Mouse (Mus musculus) kidney, embryonic 14.5 days (tissue): ENCODE results near the gene Cd4. TPM values are rescaled to one million over a fixed set of nuclear protein-coding genes. Genes with fewer than 3 reads are reported as not detected.
"Not testable (repeated sequence)": the region's sequence is repeated elsewhere in the genome, so short reads cannot be mapped to it uniquely, and the experiment has no call there.

ENCODE experiments used
- ATAC-seq: fragments of 200-750 bp; cut with Nextera tagmentation; 2 replicates; pipeline ENCODE4 v1.8.0; 2017; ENCODE audit warnings: moderate number of reproducible peaks, mild to moderate bottlenecking, moderate TSS enrichment, moderate library complexity; ENCODE audit not compliant: low FRiP score, low TSS enrichment
- H3K27ac ChIP-seq: fragments of 300-500 bp; sonication (generic); 2 replicates; pipeline ENCODE4 v1.5.1; 2014; ENCODE audit warnings: low read depth, mild to moderate bottlenecking, low read length, moderate library complexity, mixed read lengths
- H3K27me3 ChIP-seq: fragments of 300-500 bp; sonication (generic); 2 replicates; pipeline ENCODE4 v1.6.1; 2014; ENCODE audit warnings: mild to moderate bottlenecking, low read length; ENCODE audit not compliant: control insufficient read depth, insufficient read depth
- H3K36me3 ChIP-seq: fragments of 300-500 bp; sonication (generic); 2 replicates; pipeline ENCODE4 v1.6.1; 2014; ENCODE audit warnings: low read length, mixed read lengths; ENCODE audit not compliant: control insufficient read depth, insufficient read depth
- H3K4me1 ChIP-seq: fragments of 300-500 bp; sonication (generic); 2 replicates; pipeline ENCODE4 v1.6.1; 2014; ENCODE audit warnings: low read length, mixed read lengths; ENCODE audit not compliant: control insufficient read depth, insufficient read depth
- H3K4me2 ChIP-seq: fragments of 300-500 bp; sonication (generic); replicated peaks from 2 replicates; pipeline ENCODE4 v1.6.1; 2014; ENCODE audit warnings: low read depth, mild to moderate bottlenecking, low read length
- H3K4me3 ChIP-seq: fragments of 300-500 bp; sonication (generic); 2 replicates; pipeline ENCODE4 v1.5.1; 2014; ENCODE audit warnings: mild to moderate bottlenecking, low read length
- H3K9ac ChIP-seq: fragments of 300-500 bp; sonication (generic); 2 replicates; pipeline ENCODE4 v1.6.1; 2014; ENCODE audit warnings: low read depth, mild to moderate bottlenecking, low read length, moderate library complexity
- H3K9me3 ChIP-seq: fragments of 300-500 bp; sonication (generic); 2 replicates; pipeline ENCODE4 v1.6.1; 2016; ENCODE audit warnings: low read length; ENCODE audit not compliant: control insufficient read depth
- WGBS: fragments of 180-500 bp; shearing (Covaris S2); extraction: QIAGEN DNeasy Blood & Tissue Kit; methylation state at CpG from one replicate; pipeline ENCODE4 v1.1.7; 2014; 5-methylcytosine and 5-hydroxymethylcytosine counted together
- polyA plus RNA-seq: library from polyadenylated mRNA; unstranded; fragments of >200 nt; fragmentation: Nextera tagmentation; extraction: Ambion mirVana; gene quantifications from 2 replicates; pipeline ENCODE4 v1.2.1, GENCODE M21; 2014

The Cd4 gene
- polyA plus RNA-seq, 1 experiment from 2014 or later: not detected

DNA sequence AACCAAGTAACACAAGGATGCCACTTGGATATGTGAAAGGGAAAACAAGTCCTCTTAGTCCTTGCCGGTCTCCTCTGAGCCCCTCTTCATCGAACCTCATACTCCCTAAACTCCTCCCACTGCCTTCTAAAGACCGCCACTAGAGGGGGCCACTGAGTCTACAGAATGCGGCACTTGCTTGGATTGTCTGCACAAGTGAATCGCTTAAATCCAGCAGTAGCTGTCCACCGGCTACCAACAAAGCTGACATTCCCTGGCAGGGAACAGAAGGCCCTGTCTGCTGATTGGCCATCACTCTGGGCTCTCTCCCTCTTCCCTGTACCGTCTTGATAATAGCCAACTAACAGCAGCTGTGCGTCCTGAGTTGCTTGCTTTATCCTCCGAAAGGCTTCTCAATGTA, 40.7 kb downstream of the Cd4 start:
- Histone ChIP-seq H3K9me3 (no peaks in the 10 kb centered on the region), H3K9ac (no peak overlapping the region), H3K4me1 (no peaks in the 10 kb centered on the region), H3K36me3 (peaks cover 21% of the 10 kb centered on the region; the same call in 1 of the 2 replicates), H3K27me3 (no peaks in the 10 kb centered on the region), H3K4me3 (no peak overlapping the region), H3K4me2 (no peak overlapping the region), H3K27ac (no peak overlapping the region)
- ATAC-seq: peak; percentile 76
- WGBS: 12% methylated on average over 9 of the region's 9 CpGs

DNA sequence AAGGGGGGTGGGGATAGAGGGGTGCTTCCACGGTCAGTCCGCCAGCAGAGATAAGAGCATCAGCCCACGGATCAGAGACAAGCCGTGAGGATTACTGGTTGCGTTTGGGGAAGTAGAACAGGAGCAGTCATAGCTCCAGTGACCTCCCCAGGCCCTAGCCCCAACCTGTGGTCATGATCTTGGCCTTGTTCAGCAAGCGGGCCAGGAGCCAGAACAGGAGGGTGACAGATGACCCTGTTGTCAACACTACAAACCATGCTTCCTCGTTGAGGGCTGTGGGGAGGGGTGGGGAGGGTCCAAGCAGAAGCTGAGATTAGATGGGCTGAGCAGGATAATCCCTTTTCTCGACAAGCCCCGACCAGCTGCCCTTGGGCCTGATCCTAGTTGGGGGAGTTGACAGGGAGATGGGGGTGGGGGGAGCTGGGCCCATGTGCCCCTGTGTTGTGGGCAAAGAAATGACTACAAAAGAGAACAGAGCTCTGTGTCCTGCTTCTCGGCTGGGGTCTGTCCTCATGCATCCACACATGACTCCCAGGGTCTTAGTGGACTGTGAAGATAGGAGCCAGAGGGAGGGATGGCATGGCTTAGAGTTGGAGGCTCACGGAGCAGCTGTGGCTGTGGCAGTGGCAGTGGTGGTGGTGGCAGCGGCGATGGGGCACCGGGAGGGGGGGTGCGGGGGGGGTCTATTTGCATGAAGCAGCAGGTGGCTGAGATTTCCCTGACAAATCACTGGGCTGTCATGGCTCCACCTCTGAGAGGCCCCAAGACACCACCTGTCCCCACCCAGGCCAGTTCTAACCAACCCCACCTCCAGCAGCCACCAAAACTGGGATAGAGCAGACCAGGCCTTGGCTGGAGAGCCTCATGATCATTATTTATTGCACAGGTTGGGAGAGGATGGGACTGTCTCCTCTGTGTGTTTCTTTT, 47.5 kb downstream of the Cd4 start, which contains the start of gene Gnb3:
TSS of gene Gnb3 (minus strand) at position 35 of the 927 bp plus-strand sequence.
- 35% methylated on average over 15 of the region's 15 CpGs for WGBS
- peaks cover 23% of the 10 kb centered on the region for H3K4me1 ChIP-seq
- no peak within 1 kb of the TSS for H3K4me3 ChIP-seq
- peaks cover 12% of the 10 kb centered on the region; the same call in 1 of the 2 replicates for H3K36me3 ChIP-seq
- H3K27me3 ChIP-seq: no peaks in the 10 kb centered on the region
- no peaks in the 10 kb centered on the region for H3K9me3 ChIP-seq
- H3K27ac ChIP-seq: no peak within 1 kb of the TSS
- H3K4me2 ChIP-seq: 0 out of 2 replicates have a peak within 1 kb of the TSS, but pooled peaks have one; percentile 1
- ATAC-seq: peak; percentile 2; the same call in 1 of the 2 replicates
- 0 out of 2 replicates have a peak within 1 kb of the TSS, but pooled peaks have one; percentile 9 for H3K9ac ChIP-seq

DNA sequence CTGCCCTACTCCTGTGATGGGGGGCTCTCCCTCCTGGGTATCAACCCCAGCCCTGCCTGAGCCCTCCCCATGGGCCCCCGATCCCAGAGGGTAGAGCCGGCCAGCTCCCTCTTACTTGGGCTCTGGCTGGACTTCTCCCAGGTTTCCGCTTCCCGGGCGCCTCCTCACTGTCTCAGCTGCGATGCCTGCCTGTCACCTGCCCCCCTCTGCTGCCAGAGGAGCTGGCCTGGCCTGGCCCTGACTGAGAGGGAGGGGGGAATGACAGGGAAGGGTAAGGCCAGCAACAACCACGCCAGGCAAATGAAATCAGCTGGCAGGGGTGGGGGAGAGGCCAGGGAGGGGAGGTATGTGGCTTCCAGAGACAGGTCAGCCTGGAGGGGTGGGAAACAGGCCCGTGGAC, 48.2 kb downstream of the Cd4 start:
- H3K4me3 ChIP-seq: no peak overlapping the region
- H3K9ac ChIP-seq: 0 out of 2 replicates have a peak overlapping the region, but pooled peaks have one; percentile 9
- ATAC-seq: peak; percentile 20
- no peak overlapping the region for H3K27ac ChIP-seq
- peaks cover 27% of the 10 kb centered on the region for H3K4me1 ChIP-seq
- WGBS: 2% methylated on average over 8 of the region's 8 CpGs
- H3K4me2 ChIP-seq: 0 out of 2 replicates have a peak overlapping the region, but pooled peaks have one; percentile 1
- H3K36me3 ChIP-seq: peaks cover 5% of the 10 kb centered on the region; the same call in 1 of the 2 replicates
- no peaks in the 10 kb centered on the region for H3K27me3 ChIP-seq
- no peaks in the 10 kb centered on the region for H3K9me3 ChIP-seq

DNA sequence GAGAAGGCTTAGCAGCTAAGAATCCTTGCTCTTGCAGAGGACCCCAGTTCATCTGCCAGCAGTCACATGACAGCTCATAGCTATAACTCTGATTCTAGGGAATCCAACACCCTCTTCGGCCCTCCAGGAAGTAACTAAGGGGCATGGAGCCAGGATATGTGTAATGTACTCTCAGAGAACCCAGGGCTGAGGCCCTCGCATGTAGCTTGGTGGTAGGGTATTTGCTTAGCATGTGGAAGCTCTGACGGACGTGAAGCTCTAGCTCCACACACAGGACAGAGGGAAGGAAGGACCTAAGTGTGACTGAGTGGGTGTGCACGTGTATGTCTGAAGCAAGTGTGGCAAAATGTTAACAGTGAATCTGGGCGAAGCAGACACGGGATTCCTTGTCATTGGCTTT, 51.6 kb downstream of the Cd4 start:
- H3K27me3 ChIP-seq: no peaks in the 10 kb centered on the region
- no peak overlapping the region for H3K4me3 ChIP-seq
- no peak overlapping the region for H3K9ac ChIP-seq
- WGBS: 68% methylated on average over 7 of the region's 7 CpGs
- no peak for ATAC-seq
- no peak overlapping the region for H3K27ac ChIP-seq
- H3K4me1 ChIP-seq: peaks cover 27% of the 10 kb centered on the region
- H3K9me3 ChIP-seq: no peaks in the 10 kb centered on the region
- H3K36me3 ChIP-seq: peaks cover 31% of the 10 kb centered on the region
- H3K4me2 ChIP-seq: no peak overlapping the region

DNA sequence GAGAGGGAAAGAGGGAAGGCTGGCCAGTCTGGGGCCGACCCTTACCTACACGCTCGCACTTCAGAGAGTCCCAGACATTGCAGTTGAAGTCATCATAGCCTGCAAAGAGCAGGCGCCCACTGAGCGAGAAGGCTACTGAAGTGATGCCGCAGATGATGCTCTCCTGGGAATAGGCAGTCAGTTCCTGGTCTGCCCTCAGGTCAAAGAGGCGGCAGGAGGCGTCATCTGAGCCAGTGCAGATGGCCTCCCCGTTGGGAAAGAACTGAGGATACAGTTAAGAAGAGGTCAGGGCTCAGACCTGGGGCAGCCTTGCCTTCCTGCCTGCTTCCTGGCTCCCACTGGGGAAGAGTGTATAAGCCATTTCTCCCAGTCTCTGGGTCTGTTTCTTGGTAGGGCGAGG, 52.5 kb downstream of the Cd4 start:
- Histone ChIP-seq H3K27ac (no peak overlapping the region), H3K27me3 (no peaks in the 10 kb centered on the region), H3K4me3 (no peak overlapping the region), H3K9me3 (no peaks in the 10 kb centered on the region), H3K4me2 (no peak overlapping the region), H3K36me3 (peaks cover 31% of the 10 kb centered on the region), H3K9ac (peak overlapping the region; percentile 14; the same call in 1 of the 2 replicates), H3K4me1 (peaks cover 31% of the 10 kb centered on the region)
- WGBS: 31% methylated on average over 10 of the region's 10 CpGs
- no peak for ATAC-seq

DNA sequence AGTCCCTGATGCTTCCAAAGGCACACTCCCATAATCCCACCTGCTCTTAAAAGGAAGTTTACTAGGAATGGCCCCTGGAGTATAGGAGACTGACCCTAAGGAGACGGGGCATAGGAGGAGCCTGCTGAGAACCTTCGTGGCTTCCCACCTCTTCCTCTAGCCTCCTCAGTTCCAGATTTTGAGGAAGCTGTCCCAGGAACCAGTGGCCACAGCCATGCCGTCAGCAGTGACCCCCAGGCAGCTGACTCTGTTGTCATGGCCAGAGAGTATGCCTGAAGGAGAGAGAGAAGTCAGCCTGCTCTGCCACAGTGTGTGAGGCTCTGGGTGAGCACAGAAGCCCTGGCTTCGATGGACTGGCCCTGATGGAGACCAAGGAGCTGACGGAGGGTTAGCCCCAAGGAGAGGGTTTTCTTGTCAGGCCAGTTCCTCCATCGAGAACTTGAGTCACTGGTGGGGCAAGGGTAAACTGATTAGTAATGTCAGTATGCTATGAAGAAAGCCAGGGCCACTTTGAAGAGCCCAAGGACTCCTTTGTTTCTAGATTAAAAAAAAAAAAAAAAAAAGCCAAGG, 53.4 kb downstream of the Cd4 start:
- peaks cover 28% of the 10 kb centered on the region for H3K4me1 ChIP-seq
- no peak overlapping the region for H3K4me2 ChIP-seq
- no peak overlapping the region for H3K27ac ChIP-seq
- no peaks in the 10 kb centered on the region for H3K27me3 ChIP-seq
- H3K36me3 ChIP-seq: peaks cover 31% of the 10 kb centered on the region
- no peaks in the 10 kb centered on the region for H3K9me3 ChIP-seq
- 83% methylated on average over 6 of the region's 6 CpGs for WGBS
- no peak for ATAC-seq
- no peak overlapping the region for H3K4me3 ChIP-seq
- no peak overlapping the region for H3K9ac ChIP-seq

DNA sequence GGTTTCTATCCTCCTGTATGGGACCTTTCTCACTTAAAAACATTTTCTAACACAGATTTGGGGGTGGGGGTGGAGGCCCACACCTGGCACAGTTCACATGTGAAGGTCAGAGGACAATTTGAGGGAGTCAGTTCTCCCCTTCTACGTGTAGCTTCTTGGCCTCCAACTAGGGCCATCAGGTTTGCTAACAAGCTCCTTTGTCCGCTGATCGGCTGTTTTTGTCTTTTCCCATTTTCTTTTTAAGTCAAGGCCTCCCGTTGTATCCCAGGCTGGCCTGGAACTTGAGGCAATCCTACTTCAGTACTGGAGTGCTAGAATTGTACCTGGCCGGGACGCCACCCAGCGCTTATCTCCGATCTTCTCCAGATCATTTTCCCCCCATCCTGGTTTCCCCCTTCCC, 56.4 kb downstream of the Cd4 start:
- Histone ChIP-seq H3K4me3 (peak overlapping the region; percentile 62; the same call in 1 of the 2 replicates), H3K9me3 (no peaks in the 10 kb centered on the region), H3K4me2 (no peak overlapping the region), H3K9ac (no peak overlapping the region), H3K27ac (no peak overlapping the region), H3K4me1 (peaks cover 25% of the 10 kb centered on the region), H3K36me3 (peaks cover 31% of the 10 kb centered on the region), H3K27me3 (no peaks in the 10 kb centered on the region)
- WGBS: 91% methylated on average over 8 of the region's 8 CpGs
- no peak for ATAC-seq

DNA sequence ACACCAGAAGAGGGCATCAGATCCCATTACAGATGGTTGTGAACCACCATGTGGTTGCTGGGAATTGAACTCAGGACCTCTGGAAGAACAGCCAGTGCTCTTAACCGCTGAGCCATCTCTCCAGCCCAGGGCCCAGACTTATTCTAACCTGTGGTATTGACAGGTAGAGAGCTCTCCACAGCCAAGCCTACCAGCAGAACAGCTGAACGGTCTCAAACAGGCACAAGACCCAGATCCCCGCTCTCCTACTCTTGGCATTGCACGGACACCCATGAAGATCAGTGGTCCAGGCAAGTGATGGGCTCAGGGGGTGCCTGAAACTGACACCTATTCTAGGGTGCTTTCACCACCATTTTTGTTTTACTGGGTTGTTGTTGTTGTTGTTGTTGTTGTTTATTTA, 56.8 kb downstream of the Cd4 start:
- Histone ChIP-seq H3K36me3 (peaks cover 33% of the 10 kb centered on the region), H3K4me1 (peaks cover 21% of the 10 kb centered on the region), H3K4me3 (peak overlapping the region; percentile 62), H3K4me2 (peak overlapping the region; percentile 87), H3K9ac (0 out of 2 replicates have a peak overlapping the region, but pooled peaks have one; percentile 74)
- H3K27ac ChIP-seq, H3K9me3 ChIP-seq, ATAC-seq, H3K27me3 ChIP-seq: not testable (repeated sequence)
- WGBS: 91% methylated on average over 4 of the region's 4 CpGs
